Mouse (Mus musculus) thymus, adult 2 months (tissue): Measurements from ENCODE around the gene Hmg20b. TPM values are rescaled to one million over a fixed set of nuclear protein-coding genes. Genes with fewer than 3 reads are reported as not detected.

ENCODE experiments used
- DNase-seq: peaks from one replicate; pipeline ENCODE4 v3.0.0; 2021
- H3K27ac ChIP-seq: fragments of 200-500 bp; 2 replicates; pipeline ENCODE4 v1.5.1; 2012; ENCODE audit warnings: low read length, control low read depth; ENCODE audit not compliant: control insufficient read depth, insufficient read depth
- H3K27me3 ChIP-seq: fragments of 200-500 bp; 2 replicates; pipeline ENCODE4 v1.6.1; 2012; ENCODE audit warnings: mild to moderate bottlenecking, low read length, moderate library complexity, mixed read lengths; ENCODE audit not compliant: control insufficient read depth, insufficient read depth
- H3K36me3 ChIP-seq: fragments of 200-500 bp; 2 replicates; pipeline ENCODE4 v1.6.1; 2012; ENCODE audit warnings: mild to moderate bottlenecking, low read length, moderate library complexity; ENCODE audit not compliant: control insufficient read depth, insufficient read depth
- H3K4me1 ChIP-seq: fragments of 200-500 bp; replicated peaks from 2 replicates; pipeline ENCODE4 v1.6.1; 2012; ENCODE audit warnings: low read length; ENCODE audit not compliant: control insufficient read depth, insufficient read depth
- H3K4me3 ChIP-seq: fragments of 200-500 bp; 2 replicates; pipeline ENCODE4 v1.5.1; 2012; ENCODE audit warnings: mild to moderate bottlenecking, low read length, control low read depth, moderate library complexity; ENCODE audit not compliant: control insufficient read depth, insufficient read depth
- CTCF ChIP-seq: fragments of 200-500 bp; IDR thresholded peaks from 2 replicates; pipeline ENCODE4 v1.5.1; 2012; ENCODE audit warnings: mild to moderate bottlenecking, control low read depth, low read length, moderate library complexity, borderline replicate concordance; ENCODE audit not compliant: control insufficient read depth, poor library complexity, insufficient read depth; ENCODE audit errors: extremely low read depth
- POLR2A ChIP-seq: fragments of 200-500 bp; IDR thresholded peaks from 2 replicates; pipeline ENCODE4 v1.6.1; 2012; ENCODE audit warnings: mild to moderate bottlenecking, low read length, control low read depth, moderate library complexity; ENCODE audit not compliant: control insufficient read depth, poor library complexity, insufficient read depth; ENCODE audit errors: extremely low read depth
- WGBS: fragments of 180-500 bp; shearing (Covaris S2); methylation state at CpG from one replicate; pipeline ENCODE4 v1.1.7; 2018; 5-methylcytosine and 5-hydroxymethylcytosine counted together
- polyA plus RNA-seq: library from polyadenylated mRNA; depleted of rRNA; stranded (reverse); fragments of >200 nt; gene quantifications from 2 replicates; pipeline ENCODE4 v1.2.3, GENCODE M21; 2012; rRNA removed

Hmg20b gene
- polyA plus RNA-seq: 199 and 209 TPM in 2 replicates

DNA sequence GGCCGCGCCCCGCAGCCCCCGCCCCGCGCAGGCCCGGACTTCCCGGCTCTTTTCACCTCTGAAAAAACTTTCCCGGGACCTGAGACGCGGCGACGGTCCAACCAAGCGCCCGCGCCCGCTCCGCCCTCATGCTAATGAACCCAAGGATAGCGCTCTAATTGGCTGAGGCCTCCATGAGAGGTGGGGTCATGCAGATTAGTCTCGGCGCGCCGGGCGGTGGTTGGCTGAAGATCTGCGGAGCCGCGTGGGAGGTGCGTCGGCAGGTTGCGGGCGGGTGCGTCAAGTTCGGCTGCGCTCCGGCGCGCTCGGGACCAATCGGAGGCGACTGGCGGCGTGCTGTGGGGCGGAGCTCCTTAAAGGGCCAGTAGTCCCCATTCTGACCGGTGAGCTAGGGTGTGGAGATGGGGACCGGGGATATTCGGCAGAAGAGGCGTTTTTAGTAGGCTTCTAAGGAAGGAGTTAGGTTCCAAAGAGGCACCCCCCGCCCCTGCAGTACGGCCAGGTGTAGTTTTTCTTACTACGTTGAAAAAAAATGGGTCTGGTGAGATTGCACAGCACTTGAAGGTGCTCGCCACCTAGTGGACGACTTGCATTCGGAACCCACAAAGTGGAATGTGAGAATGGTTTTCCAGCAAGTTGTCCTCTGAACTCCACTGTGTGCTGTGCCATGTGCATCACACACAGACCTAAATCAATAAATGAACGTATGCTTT, at the start of gene Hmg20b:
Gene Hmg20b (minus strand): TSS at position 130 of the 713 bp plus-strand sequence.
- under 1% methylated on average over 54 of the region's 54 CpGs for WGBS
- no peaks in the 10 kb centered on the region for H3K36me3 ChIP-seq

DNA sequence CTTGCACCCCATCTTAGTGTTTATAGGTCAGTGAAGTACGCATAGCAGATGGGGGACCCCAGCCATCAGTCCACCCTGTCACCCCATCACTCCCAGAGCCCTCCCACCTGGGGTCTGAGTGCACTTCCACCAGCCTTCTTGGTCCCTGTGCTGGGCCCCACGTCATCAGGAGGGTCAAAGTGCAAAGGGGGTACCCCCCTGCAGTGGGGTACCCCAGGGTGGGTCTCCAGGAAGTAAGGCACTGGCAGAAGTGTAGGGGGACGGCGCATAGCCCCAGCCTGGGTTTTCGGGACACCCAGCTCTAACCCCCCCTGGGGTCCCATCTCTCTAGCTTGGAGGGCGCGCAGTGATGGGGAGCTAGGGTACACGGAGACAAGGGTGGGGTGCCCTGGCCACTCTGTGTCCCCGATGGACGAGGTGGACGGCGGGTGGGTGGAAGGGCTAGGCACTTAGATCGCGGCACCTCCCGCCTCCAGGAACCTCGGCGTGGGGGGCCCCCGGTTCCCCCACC, 49.6 kb upstream of the Hmg20b start:
- no peak overlapping the region for H3K4me3 ChIP-seq
- no peaks in the 10 kb centered on the region for H3K36me3 ChIP-seq
- H3K27me3 ChIP-seq: no peaks in the 10 kb centered on the region
- TF ChIP-seq POLR2A: no peak
- TF ChIP-seq CTCF: no peak
- peaks cover 13% of the 10 kb centered on the region for H3K4me1 ChIP-seq
- H3K27ac ChIP-seq: no peak overlapping the region
- DNase-seq: no peak
- WGBS: 98% methylated on average over 18 of the region's 18 CpGs

More for the DNA sequence above, at the start of gene Hmg20b:
- peak; percentile 72; the same call in 1 of the 2 replicates for TF ChIP-seq CTCF
- TF ChIP-seq POLR2A: peak; percentile 63; the same call in 1 of the 2 replicates
- Histone ChIP-seq H3K27ac (peak within 1 kb of the TSS; percentile 26; the same call in 1 of the 2 replicates), H3K27me3 (no peaks in the 10 kb centered on the region), H3K4me1 (peaks cover 31% of the 10 kb centered on the region), H3K4me3 (peak within 1 kb of the TSS; percentile 60)
- DNase-seq: peak; percentile 99

- 98% methylated on average over 5 of the region's 5 CpGs for WGBS
- H3K4me3 ChIP-seq: no peak overlapping the region
- H3K27ac ChIP-seq: no peak overlapping the region
- no peaks in the 10 kb centered on the region for H3K27me3 ChIP-seq
- no peak for DNase-seq
- peaks cover 10% of the 10 kb centered on the region for H3K4me1 ChIP-seq
- no peaks in the 10 kb centered on the region for H3K36me3 ChIP-seq
- no peak for TF ChIP-seq POLR2A
- no peak for TF ChIP-seq CTCF
Observed at GRCm38 (mm10) chr10:81399296-81399695, 49.0 kb upstream of the Hmg20b start.

DNA sequence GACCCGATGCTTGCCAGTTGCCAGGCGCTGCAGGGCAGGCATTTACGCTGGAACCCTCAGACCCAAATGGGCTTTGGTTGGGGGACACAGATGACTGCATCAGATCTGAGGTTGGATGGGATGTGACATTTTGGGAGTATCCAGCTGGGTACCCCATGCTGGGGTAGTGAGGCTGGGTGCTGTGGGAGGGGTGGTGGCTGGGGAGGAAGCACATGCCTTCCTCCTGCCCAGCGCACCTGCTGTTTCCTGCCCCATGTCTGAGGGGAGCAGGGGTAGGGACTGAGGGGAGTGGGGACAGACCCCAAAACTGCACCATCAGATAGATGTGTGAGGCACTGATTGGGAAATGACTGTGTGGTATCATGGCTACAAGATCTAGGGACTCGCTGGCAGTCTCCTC, 46.5 kb upstream of the Hmg20b start:
- TF ChIP-seq POLR2A (no peak), CTCF (no peak)
- Histone ChIP-seq H3K36me3 (no peaks in the 10 kb centered on the region), H3K27me3 (no peaks in the 10 kb centered on the region), H3K4me1 (peaks cover 27% of the 10 kb centered on the region), H3K4me3 (no peak overlapping the region), H3K27ac (no peak overlapping the region)
- no peak for DNase-seq
- WGBS: 15% methylated on average over 5 of the region's 5 CpGs

DNA sequence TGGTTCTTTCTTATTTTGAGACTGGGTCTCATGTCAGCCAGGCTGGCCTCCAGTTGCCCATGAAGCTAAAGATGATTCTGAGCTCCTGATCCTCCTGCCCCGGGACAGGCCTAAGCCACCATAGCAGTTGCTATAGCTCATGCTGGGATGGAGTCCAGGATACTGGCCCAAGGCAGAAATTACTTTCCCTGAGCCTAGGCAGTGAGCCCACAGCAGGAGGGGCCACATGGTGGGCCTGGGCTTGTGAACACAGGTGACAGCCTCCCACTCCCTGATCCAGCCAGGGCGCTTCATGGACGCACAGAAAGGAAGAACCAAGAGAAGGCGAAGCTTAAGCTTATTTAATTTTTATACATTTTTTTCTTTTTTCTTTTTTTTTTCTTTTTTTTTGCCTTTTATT, 45.6 kb upstream of the Hmg20b start:
- no peaks in the 10 kb centered on the region for H3K36me3 ChIP-seq
- no peaks in the 10 kb centered on the region for H3K27me3 ChIP-seq
- 94% methylated on average over 4 of the region's 4 CpGs for WGBS
- no peak overlapping the region for H3K4me3 ChIP-seq
- no peak overlapping the region for H3K27ac ChIP-seq
- peaks cover 27% of the 10 kb centered on the region for H3K4me1 ChIP-seq
- TF ChIP-seq POLR2A (no peak), CTCF (no peak)
- no peak for DNase-seq

- H3K36me3 ChIP-seq: no peaks in the 10 kb centered on the region
- TF ChIP-seq CTCF: peak; percentile 91; the same call in 1 of the 2 replicates
- TF ChIP-seq POLR2A: no peak
- no peak overlapping the region for H3K4me3 ChIP-seq
- H3K4me1 ChIP-seq: peaks cover 27% of the 10 kb centered on the region
- H3K27ac ChIP-seq: no peak overlapping the region
- whole genome bisulfite sequencing: 26% methylated on average over 5 of the region's 5 CpGs
- peak; percentile 67 for DNase-seq
- no peaks in the 10 kb centered on the region for H3K27me3 ChIP-seq
Observed at GRCm38 (mm10) chr10:81395127-81395526, 44.8 kb upstream of the Hmg20b start.

DNA sequence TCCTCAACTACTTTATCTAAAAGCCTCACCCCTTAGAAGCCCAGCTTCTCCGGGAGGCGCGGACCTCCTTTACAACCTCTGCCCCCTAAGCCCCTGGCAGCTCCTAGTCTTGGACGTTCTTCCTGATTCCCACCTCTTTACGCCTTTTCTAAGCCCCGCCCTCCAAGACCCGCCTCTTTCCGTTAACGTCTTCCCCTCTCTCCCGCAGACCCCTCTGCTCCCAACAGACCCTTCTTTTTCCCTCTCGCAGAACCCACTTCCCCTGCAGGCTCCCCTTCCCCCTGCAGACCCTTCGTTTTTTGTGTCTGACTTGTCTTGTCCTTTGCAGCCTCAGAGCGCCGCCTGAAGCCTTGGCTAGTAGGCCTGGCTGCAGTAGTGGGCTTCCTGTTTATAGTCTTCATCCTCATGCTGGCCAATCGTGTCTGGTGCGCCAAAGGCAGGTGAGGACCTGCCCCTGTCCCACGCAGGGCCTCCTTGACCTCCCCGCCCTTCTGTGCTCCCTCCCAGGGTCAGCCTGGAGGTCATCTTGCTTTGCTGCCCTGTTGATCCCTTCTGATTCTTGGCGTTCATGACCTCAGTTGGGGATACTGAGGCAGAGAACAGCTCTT, 43.3 kb upstream of the Hmg20b start:
- Histone ChIP-seq H3K4me1 (peaks cover 27% of the 10 kb centered on the region), H3K36me3 (no peaks in the 10 kb centered on the region)
- peak; percentile 75 for DNase-seq

More for the DNA sequence above, 43.3 kb upstream of the Hmg20b start:
- H3K4me3 ChIP-seq: peak overlapping the region; percentile 63
- no peaks in the 10 kb centered on the region for H3K27me3 ChIP-seq
- 7% methylated on average over 19 of the region's 19 CpGs for WGBS
- H3K27ac ChIP-seq: peak overlapping the region; percentile 53
- 0 out of 2 replicates have a peak, but pooled peaks have one; percentile 12 for TF ChIP-seq POLR2A
- TF ChIP-seq CTCF: no peak
